Mouse (Mus musculus) thymus, adult 2 months (tissue): ENCODE results near the gene Dop1b. TPM values are rescaled to one million over a fixed set of nuclear protein-coding genes. Genes with fewer than 3 reads are reported as not detected.
"Not testable (repeated sequence)": the region's sequence is repeated elsewhere in the genome, so short reads cannot be mapped to it uniquely, and the experiment has no call there.

ENCODE experiments used
- DNase-seq: peaks from one replicate; pipeline ENCODE4 v3.0.0; 2021
- H3K27ac ChIP-seq: fragments of 200-500 bp; 2 replicates; pipeline ENCODE4 v1.5.1; 2012; ENCODE audit warnings: low read length, control low read depth; ENCODE audit not compliant: control insufficient read depth, insufficient read depth
- H3K27me3 ChIP-seq: fragments of 200-500 bp; 2 replicates; pipeline ENCODE4 v1.6.1; 2012; ENCODE audit warnings: mild to moderate bottlenecking, low read length, moderate library complexity, mixed read lengths; ENCODE audit not compliant: control insufficient read depth, insufficient read depth
- H3K36me3 ChIP-seq: fragments of 200-500 bp; 2 replicates; pipeline ENCODE4 v1.6.1; 2012; ENCODE audit warnings: mild to moderate bottlenecking, low read length, moderate library complexity; ENCODE audit not compliant: control insufficient read depth, insufficient read depth
- H3K4me1 ChIP-seq: fragments of 200-500 bp; replicated peaks from 2 replicates; pipeline ENCODE4 v1.6.1; 2012; ENCODE audit warnings: low read length; ENCODE audit not compliant: control insufficient read depth, insufficient read depth
- H3K4me3 ChIP-seq: fragments of 200-500 bp; 2 replicates; pipeline ENCODE4 v1.5.1; 2012; ENCODE audit warnings: mild to moderate bottlenecking, low read length, control low read depth, moderate library complexity; ENCODE audit not compliant: control insufficient read depth, insufficient read depth
- CTCF ChIP-seq: fragments of 200-500 bp; IDR thresholded peaks from 2 replicates; pipeline ENCODE4 v1.5.1; 2012; ENCODE audit warnings: mild to moderate bottlenecking, control low read depth, low read length, moderate library complexity, borderline replicate concordance; ENCODE audit not compliant: control insufficient read depth, poor library complexity, insufficient read depth; ENCODE audit errors: extremely low read depth
- POLR2A ChIP-seq: fragments of 200-500 bp; IDR thresholded peaks from 2 replicates; pipeline ENCODE4 v1.6.1; 2012; ENCODE audit warnings: mild to moderate bottlenecking, low read length, control low read depth, moderate library complexity; ENCODE audit not compliant: control insufficient read depth, poor library complexity, insufficient read depth; ENCODE audit errors: extremely low read depth
- WGBS: fragments of 180-500 bp; shearing (Covaris S2); methylation state at CpG from one replicate; pipeline ENCODE4 v1.1.7; 2018; 5-methylcytosine and 5-hydroxymethylcytosine counted together
- polyA plus RNA-seq: library from polyadenylated mRNA; depleted of rRNA; stranded (reverse); fragments of >200 nt; gene quantifications from 2 replicates; pipeline ENCODE4 v1.2.3, GENCODE M21; 2012

Gene Dop1b
- polyA plus RNA-seq, 1 experiment: 60.6 TPM

- peaks cover 35% of the 10 kb centered on the region for H3K4me1 ChIP-seq
- peak; percentile 27 for DNase-seq
- 49% methylated on average over 14 of the region's 14 CpGs for WGBS
- no peak overlapping the region for H3K4me3 ChIP-seq
- no peaks in the 10 kb centered on the region for H3K27me3 ChIP-seq
- H3K36me3 ChIP-seq: no peaks in the 10 kb centered on the region
- peak overlapping the region; percentile 16 for H3K27ac ChIP-seq
- no peak for TF ChIP-seq POLR2A
- TF ChIP-seq CTCF: 0 out of 2 replicates have a peak, but pooled peaks have one; percentile 7
These were observed 65.7 kb downstream of the Dop1b start for GRCm38 (mm10) chr16:93777247-93777999.

GRCm38 (mm10) chr16:93778393-93778792, 66.7 kb downstream of the Dop1b start:
- peaks cover 35% of the 10 kb centered on the region for H3K4me1 ChIP-seq
- H3K27ac ChIP-seq, H3K4me3 ChIP-seq, DNase-seq, H3K36me3 ChIP-seq, H3K27me3 ChIP-seq: not testable (repeated sequence)
- 98% methylated on average over 4 of the region's 4 CpGs for WGBS

- Histone ChIP-seq H3K27me3 (no peaks in the 10 kb centered on the region), H3K4me3 (no peak overlapping the region), H3K4me1 (peaks cover 35% of the 10 kb centered on the region), H3K36me3 (no peaks in the 10 kb centered on the region), H3K27ac (no peak overlapping the region)
- 79% methylated on average over 4 of the region's 4 CpGs for WGBS
- no peak for DNase-seq
- TF ChIP-seq POLR2A (no peak), CTCF (no peak)
These were observed 67.8 kb downstream of the Dop1b start for GRCm38 (mm10) chr16:93779554-93779953.

- TF ChIP-seq CTCF (no peak), POLR2A (no peak)
- DNase-seq: peak; percentile 25
- Histone ChIP-seq H3K27ac (peak overlapping the region; percentile 3; the same call in 1 of the 2 replicates), H3K36me3 (no peaks in the 10 kb centered on the region), H3K4me1 (peaks cover 35% of the 10 kb centered on the region), H3K27me3 (no peaks in the 10 kb centered on the region), H3K4me3 (no peak overlapping the region)
- 43% methylated on average over 14 of the region's 14 CpGs for WGBS
These were observed 69.2 kb downstream of the Dop1b start for GRCm38 (mm10) chr16:93780660-93781479.

GRCm38 (mm10) chr16:93784175-93784574, 72.5 kb downstream of the Dop1b start:
- no peaks in the 10 kb centered on the region for H3K36me3 ChIP-seq
- DNase-seq: no peak
- TF ChIP-seq POLR2A (no peak), CTCF (no peak)
- no peak overlapping the region for H3K27ac ChIP-seq
- H3K27me3 ChIP-seq: no peaks in the 10 kb centered on the region
- H3K4me3 ChIP-seq: no peak overlapping the region
- H3K4me1 ChIP-seq: peaks cover 35% of the 10 kb centered on the region
- 95% methylated on average over 7 of the region's 7 CpGs for WGBS

GRCm38 (mm10) chr16:93785805-93786204, 74.1 kb downstream of the Dop1b start:
- Histone ChIP-seq H3K4me3 (no peak overlapping the region), H3K27me3 (no peaks in the 10 kb centered on the region), H3K4me1 (peaks cover 25% of the 10 kb centered on the region), H3K27ac (no peak overlapping the region), H3K36me3 (no peaks in the 10 kb centered on the region)
- DNase-seq: peak; percentile 47
- 64% methylated on average over 9 of the region's 9 CpGs for WGBS
- TF ChIP-seq POLR2A: no peak
- peak; percentile 73; the same call in 1 of the 2 replicates for TF ChIP-seq CTCF
